Mouse (Mus musculus): ENCODE measurements around the gene Gjb2. TPM values are rescaled to one million over a fixed set of nuclear protein-coding genes. Genes with fewer than 3 reads are reported as not detected.
A peak's percentile ranks its signal among the peaks of the same experiment; 100 is the strongest.

Gene Gjb2
- polyA plus RNA-seq, 1 experiment from 2014 or later, result 20.0 TPM

DNA sequence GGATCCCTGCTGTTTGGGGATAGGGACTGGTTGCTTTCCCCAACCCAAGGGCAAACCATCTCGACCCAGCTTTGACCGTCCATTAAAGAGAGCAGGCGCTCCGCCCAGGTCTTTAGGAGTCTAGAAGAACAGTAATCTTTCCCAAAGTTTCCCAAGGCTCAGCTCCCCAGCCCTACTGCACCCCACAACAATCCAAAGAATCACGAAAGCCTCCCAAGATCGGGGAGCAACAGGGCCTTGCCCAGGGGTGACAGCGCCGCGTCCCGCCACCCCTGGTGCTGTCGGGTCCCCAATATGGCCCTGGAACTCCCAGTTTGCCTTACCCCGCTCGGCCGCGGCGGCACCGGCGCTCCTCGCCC is 47.3 kb downstream of the Gjb2 start:
- H3K27ac ChIP-seq (ENCODE audit: low read length), result no peak overlapping the region
- H3K36me3 ChIP-seq (ENCODE audit: control insufficient read depth, insufficient read depth), result no peaks in the 10 kb centered on the region
- H3K4me2 ChIP-seq (ENCODE audit: low read depth, low read length), result peak overlapping the region; percentile 57
- peak overlapping the region; percentile 43 for H3K4me3 ChIP-seq (ENCODE audit: low read depth, low read length)
- no peaks in the 10 kb centered on the region for H3K9me3 ChIP-seq (replicated peaks; ENCODE audit: control insufficient read depth, low read length)
- no peaks in the 10 kb centered on the region; the same call in 1 of the 2 replicates for H3K4me1 ChIP-seq (ENCODE audit: control insufficient read depth, low read depth, low read length)
- peaks cover 40% of the 10 kb centered on the region for H3K27me3 ChIP-seq (ENCODE audit: control insufficient read depth, insufficient read depth, low read depth, low read length)
- H3K9ac ChIP-seq (ENCODE audit: low read depth, low read length), result no peak overlapping the region
- WGBS (ENCODE audit: insufficient replicate concordance), result 5% methylated on average over 19 of the region's 19 CpGs
- no peak for ATAC-seq (ENCODE audit: low read depth)

DNA sequence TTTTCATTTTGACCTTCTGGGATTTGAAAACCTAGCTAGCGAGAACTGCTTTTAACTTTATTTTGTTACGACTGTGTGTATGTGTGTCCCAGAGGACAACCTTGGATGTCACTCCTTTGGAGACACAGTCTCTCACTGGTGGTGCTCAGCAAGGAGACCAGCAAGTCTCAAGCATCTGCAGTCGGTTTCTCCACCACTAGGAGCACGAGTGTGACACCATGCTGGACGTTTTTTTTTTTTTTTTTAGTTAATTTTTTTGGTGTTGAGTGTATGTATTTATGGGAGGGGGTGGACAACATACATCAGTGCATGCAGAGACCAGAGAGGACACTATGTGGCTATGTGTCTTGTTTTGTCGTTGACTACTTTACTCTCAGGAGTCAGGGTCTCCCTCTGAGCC is 51.8 kb downstream of the Gjb2 start:
- H3K27ac ChIP-seq (ENCODE audit: low read length), result no peak overlapping the region
- H3K36me3 ChIP-seq (ENCODE audit: control insufficient read depth, insufficient read depth), result no peaks in the 10 kb centered on the region
- H3K4me3 ChIP-seq (ENCODE audit: low read depth, low read length), result no peak overlapping the region
- no peak overlapping the region for H3K9ac ChIP-seq (ENCODE audit: low read depth, low read length)
- WGBS (ENCODE audit: insufficient replicate concordance), result 48% methylated on average over 6 of the region's 6 CpGs
- peaks cover 22% of the 10 kb centered on the region for H3K27me3 ChIP-seq (ENCODE audit: control insufficient read depth, insufficient read depth, low read depth, low read length)
- no peak for ATAC-seq (ENCODE audit: low read depth)
- no peaks in the 10 kb centered on the region for H3K9me3 ChIP-seq (replicated peaks; ENCODE audit: control insufficient read depth, low read length)
- H3K4me2 ChIP-seq (ENCODE audit: low read depth, low read length), result no peak overlapping the region
- H3K4me1 ChIP-seq (ENCODE audit: control insufficient read depth, low read depth, low read length), result no peaks in the 10 kb centered on the region; the same call in 1 of the 2 replicates

Other genes starting within 250 kb of the Gjb2 start
- gene Zmym2, start 218.0 kb downstream of the Gjb2 start, polyA plus RNA-seq (2015; fragmentation: Nextera tagmentation; extraction: Ambion mirVana), result 7.6 and 7.7 TPM in 2 replicates
- gene Gja3, start 46.6 kb downstream of the Gjb2 start, polyA plus RNA-seq (2015; fragmentation: Nextera tagmentation; extraction: Ambion mirVana), result 0.12 and 0.53 TPM in 2 replicates
- gene Gm4491, start 11.2 kb upstream of the Gjb2 start, polyA plus RNA-seq (2015; fragmentation: Nextera tagmentation; extraction: Ambion mirVana), result not detected in 2 replicates
- gene Gjb6, start 28.9 kb upstream of the Gjb2 start, polyA plus RNA-seq (2015; fragmentation: Nextera tagmentation; extraction: Ambion mirVana), result not detected in 2 replicates

Data from liver, embryonic 16.5 days (tissue).